Mouse (Mus musculus) spleen, adult 2 months (tissue): ENCODE results near the gene Dnajb4.

Source experiments
- CTCF ChIP-seq: fragments of 200-500 bp; IDR thresholded peaks from 2 replicates; pipeline ENCODE4 v1.5.1; 2011; ENCODE audit warnings: mild to moderate bottlenecking, inconsistent platforms; ENCODE audit not compliant: insufficient read depth, insufficient read length, insufficient replicate concordance; ENCODE audit errors: extremely low read depth
- POLR2A ChIP-seq: fragments of 200-500 bp; IDR thresholded peaks from 2 replicates; pipeline ENCODE4 v1.6.1; 2011; ENCODE audit warnings: low read depth, low read length, inconsistent platforms

GRCm38 (mm10) chr3:152207156-152207555, 2.9 kb downstream of the Dnajb4 start:
- TF ChIP-seq CTCF (no peak), POLR2A (no peak)
